Mouse (Mus musculus) bone marrow, adult 2 months (tissue): ENCODE results near the gene Gm10964. TPM values are rescaled to one million over a fixed set of nuclear protein-coding genes. Genes with fewer than 3 reads are reported as not detected.

Experiments
- H3K27ac ChIP-seq: fragments of 200-500 bp; 2 replicates; pipeline ENCODE4 v1.5.1; 2012; ENCODE audit warnings: low read depth, mild to moderate bottlenecking, control low read depth, inconsistent platforms, low read length; ENCODE audit not compliant: control insufficient read depth, poor library complexity, insufficient read depth
- H3K4me1 ChIP-seq: fragments of 200-500 bp; 2 replicates; pipeline ENCODE4 v1.6.1; 2011; ENCODE audit warnings: low read length; ENCODE audit not compliant: control insufficient read depth, insufficient read depth
- H3K4me3 ChIP-seq: fragments of 200-500 bp; replicated peaks from 2 replicates; pipeline ENCODE3; 2011; ENCODE audit warnings: mild to moderate bottlenecking, low read depth, low read length, control low read depth; ENCODE audit not compliant: control insufficient read depth
- CTCF ChIP-seq: fragments of 200-500 bp; IDR thresholded peaks from 2 replicates; pipeline ENCODE4 v1.5.1; 2011; ENCODE audit warnings: low read length, control low read depth; ENCODE audit not compliant: control insufficient read depth, insufficient read depth
- POLR2A ChIP-seq: fragments of 200-500 bp; IDR thresholded peaks from 2 replicates; pipeline ENCODE4 v1.6.1; 2011; ENCODE audit warnings: low read depth, mild to moderate bottlenecking, control low read depth, low read length, borderline replicate concordance; ENCODE audit not compliant: control insufficient read depth
- WGBS: fragments of 180-500 bp; shearing (Covaris S2); methylation state at CpG from one replicate; pipeline ENCODE4 v1.1.7; 2018; 5-methylcytosine and 5-hydroxymethylcytosine counted together
- polyA plus RNA-seq: library from polyadenylated mRNA; stranded (reverse); fragments of >200 nt; gene quantifications from 2 replicates; pipeline ENCODE4 v1.2.4, GENCODE M21; 2011; ENCODE audit warnings: low replicate concordance; ENCODE audit not compliant: missing spikeins, insufficient read depth, insufficient read length

Gm10964 gene
- polyA plus RNA-seq, 1 experiment: not detected

DNA sequence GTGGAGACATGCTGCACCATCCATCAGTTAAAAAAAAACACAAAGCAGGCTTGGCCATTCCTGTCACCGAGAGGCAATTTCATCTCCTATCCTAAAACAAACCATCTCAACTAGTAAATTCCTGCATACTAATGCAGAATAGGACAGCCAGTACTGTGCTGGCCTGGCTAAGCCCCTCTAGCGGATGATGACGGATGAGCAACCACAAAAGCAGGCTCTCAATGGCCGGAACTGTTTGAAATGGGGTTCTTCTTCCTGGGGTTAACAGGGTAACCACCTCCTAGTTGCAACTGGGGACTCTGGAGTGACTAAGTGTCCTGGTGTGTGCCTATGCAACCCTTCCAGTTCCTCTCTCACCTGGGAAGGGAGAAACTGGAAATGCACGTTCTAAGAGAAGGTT lies 1.2 kb downstream of the Gm10964 start:
- peaks cover 3% of the 10 kb centered on the region; the same call in 1 of the 2 replicates for H3K4me1 ChIP-seq
- TF ChIP-seq POLR2A (no peak), CTCF (no peak)
- no peak overlapping the region for H3K4me3 ChIP-seq
- WGBS: 53% methylated on average over 5 of the region's 5 CpGs
- no peak overlapping the region for H3K27ac ChIP-seq

DNA sequence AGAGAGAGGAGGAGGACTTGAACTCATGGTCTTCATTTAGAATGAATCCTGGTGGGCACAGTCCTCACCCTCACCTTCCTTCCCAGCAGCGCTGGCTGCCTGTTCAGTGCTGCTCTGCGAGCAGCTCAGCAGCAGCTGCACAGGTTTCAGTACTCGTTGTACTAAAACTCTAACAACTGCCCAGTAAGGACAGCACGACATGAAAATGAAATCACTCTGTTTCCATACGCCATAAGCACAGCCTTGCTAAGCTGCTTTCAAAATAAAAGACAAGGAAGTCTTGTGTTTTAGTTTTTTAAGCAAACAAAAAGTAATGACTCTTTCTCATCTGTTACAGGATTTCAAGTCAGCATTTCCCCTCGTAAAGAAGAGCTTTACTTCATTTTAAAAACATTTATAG lies 4.0 kb downstream of the Gm10964 start:
- 76% methylated on average over 6 of the region's 6 CpGs for WGBS
- no peak overlapping the region for H3K27ac ChIP-seq
- peaks cover 3% of the 10 kb centered on the region; the same call in 1 of the 2 replicates for H3K4me1 ChIP-seq
- no peak overlapping the region for H3K4me3 ChIP-seq
- TF ChIP-seq POLR2A: no peak
- no peak for TF ChIP-seq CTCF

DNA sequence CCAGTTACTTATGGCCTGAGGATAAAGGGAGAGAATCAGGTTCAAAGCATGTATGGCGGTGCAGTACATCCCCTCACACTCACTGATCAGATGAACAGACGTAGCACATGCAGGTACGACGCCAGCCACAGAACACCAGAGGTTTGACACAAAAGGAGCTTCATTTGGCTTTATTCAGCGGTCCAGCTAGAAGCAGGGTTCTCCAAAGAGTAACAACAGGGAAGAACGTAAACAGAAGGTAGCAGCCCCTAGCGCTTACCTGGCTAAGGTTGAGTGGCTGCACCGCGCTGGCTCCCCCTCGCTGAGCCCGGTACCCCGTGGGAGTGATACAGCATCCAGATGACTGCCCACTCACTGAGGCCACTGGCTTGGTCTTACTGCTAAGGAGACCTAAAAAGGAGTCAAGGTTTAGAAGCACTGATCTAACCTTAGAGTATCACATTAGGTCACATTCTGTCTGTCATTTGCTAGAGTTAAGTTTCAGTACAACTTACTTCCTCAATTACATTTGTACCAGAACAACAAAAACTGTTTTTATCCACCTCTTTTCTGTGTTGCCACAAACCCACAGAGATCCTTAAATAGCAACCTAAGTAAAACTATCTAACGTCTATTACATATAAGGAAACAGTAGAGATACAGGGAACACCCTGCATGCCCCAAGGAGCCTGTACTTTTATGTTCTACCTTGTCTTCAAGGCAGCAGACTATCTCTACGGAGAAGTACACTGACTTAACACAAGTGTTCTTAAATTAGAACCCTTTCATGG lies 6.0 kb downstream of the Gm10964 start:
- 72% methylated on average over 14 of the region's 14 CpGs for WGBS

DNA sequence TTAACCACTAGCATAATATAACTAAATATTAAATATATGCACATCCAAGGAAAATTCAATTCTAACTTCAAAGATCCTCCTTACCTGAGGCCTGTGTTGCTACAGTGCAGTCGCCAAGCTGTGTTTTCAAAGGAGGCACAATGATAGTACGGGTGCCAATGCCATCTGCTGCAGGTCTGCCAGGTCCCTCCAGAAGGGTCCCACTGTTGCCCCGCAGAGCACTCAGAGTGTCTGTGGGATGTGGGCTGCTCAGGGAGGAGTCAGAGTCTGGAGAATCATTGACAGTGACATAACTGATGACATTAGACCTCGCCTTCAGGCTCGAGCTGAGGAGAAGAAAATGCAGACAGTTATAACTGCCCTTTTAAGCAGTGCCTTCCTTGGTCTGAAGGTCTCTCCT lies 7.5 kb downstream of the Gm10964 start:
- Histone ChIP-seq H3K4me3 (no peak overlapping the region), H3K27ac (no peak overlapping the region), H3K4me1 (peaks cover 3% of the 10 kb centered on the region; the same call in 1 of the 2 replicates)
- 82% methylated on average over 5 of the region's 5 CpGs for WGBS
- TF ChIP-seq CTCF (no peak), POLR2A (no peak)

More for the DNA sequence above, 6.0 kb downstream of the Gm10964 start:
- TF ChIP-seq POLR2A (no peak), CTCF (no peak)
- Histone ChIP-seq H3K27ac (peak overlapping the region; percentile 80), H3K4me1 (peaks cover 3% of the 10 kb centered on the region; the same call in 1 of the 2 replicates), H3K4me3 (no peak overlapping the region)

DNA sequence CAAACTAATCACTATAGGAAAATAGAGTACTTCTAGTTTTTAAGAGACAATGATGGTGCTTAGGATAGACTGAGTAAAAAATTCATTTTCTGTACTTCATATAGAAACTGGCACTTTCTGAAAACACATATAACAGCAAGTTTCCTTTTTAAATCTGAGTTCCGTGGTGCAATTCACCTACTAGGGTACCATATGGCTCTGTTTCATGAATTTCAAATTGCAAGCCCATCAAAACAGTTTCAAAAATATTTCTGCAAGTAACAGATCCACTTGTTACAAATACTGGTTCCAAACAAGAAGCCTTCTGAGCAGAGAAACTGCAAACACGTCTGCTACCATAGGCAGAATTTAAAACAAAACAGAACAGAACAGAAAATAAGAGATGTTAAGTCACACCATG lies 12.4 kb downstream of the Gm10964 start:
- H3K4me1 ChIP-seq: no peaks in the 10 kb centered on the region
- no peak overlapping the region for H3K27ac ChIP-seq
- no peak overlapping the region for H3K4me3 ChIP-seq
- no peak for TF ChIP-seq POLR2A
- TF ChIP-seq CTCF: no peak
- 95% methylated on average over 2 of the region's 2 CpGs for WGBS

DNA sequence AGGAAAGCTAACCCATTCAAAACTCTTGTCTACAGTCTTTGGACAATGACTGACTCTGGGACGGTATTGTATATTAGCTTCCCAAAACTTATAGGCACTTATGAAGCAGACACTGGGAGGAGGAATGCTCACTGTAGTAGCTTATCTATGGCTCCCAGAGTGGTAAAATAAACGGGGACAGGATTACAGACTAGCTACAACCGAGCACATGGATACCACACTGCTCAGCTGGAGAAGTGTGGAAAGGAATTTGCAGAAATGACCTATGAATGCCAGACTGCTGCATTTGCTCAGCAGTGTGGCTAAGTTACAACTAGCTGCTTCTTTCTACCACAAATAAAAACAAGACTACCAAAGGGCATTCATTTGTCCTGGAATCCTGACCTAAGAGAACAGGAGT lies 16.2 kb downstream of the Gm10964 start:
- 72% methylated on average over 3 of the region's 3 CpGs for WGBS
- Histone ChIP-seq H3K4me3 (no peak overlapping the region), H3K27ac (no peak overlapping the region), H3K4me1 (no peaks in the 10 kb centered on the region)
- TF ChIP-seq CTCF (no peak), POLR2A (no peak)

DNA sequence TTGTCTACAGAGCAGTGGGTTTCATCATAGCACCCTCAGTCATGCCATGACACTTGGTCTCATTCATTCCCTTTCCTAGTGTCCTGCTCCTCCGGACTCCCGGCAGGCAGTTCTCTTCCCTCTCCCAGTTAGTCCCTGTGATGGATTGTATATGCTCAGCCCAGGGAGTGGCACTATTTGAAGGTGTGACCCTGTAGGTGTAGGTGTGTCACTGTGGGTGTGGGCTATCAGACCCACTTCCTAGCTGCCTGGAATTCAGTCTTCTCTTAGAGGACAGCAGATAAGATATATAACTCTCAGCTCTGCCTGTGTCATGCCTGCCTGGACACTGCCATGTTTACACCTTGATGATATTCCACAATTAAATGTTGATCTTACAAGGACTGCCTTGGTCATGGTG lies 17.8 kb downstream of the Gm10964 start:
- Histone ChIP-seq H3K4me3 (no peak overlapping the region), H3K4me1 (no peaks in the 10 kb centered on the region), H3K27ac (no peak overlapping the region)
- WGBS: 96% methylated on average over 2 of the region's 2 CpGs
- no peak for TF ChIP-seq POLR2A
- TF ChIP-seq CTCF: no peak

DNA sequence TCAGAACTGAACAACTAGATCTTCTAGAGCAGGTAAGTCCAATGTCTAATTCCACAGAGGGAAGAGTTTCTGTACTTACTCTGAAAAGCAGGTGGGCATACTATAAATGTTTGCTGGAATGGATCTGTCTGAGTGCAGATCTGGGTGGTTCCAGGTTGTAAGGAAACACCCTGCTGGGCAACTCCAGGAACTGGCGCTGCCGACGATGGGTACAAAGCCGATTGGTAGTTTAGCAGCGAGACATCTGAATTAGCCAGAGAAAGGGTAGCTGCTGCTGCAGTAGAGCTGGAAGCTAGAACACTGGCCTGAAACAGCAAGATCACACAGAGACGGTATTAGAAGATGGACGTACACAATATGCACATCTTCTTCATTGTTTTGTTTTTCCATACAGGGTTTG lies 19.3 kb downstream of the Gm10964 start:
- no peak overlapping the region for H3K4me3 ChIP-seq
- 91% methylated on average over 7 of the region's 7 CpGs for WGBS
- TF ChIP-seq POLR2A (no peak), CTCF (no peak)
- no peaks in the 10 kb centered on the region for H3K4me1 ChIP-seq
- no peak overlapping the region for H3K27ac ChIP-seq

DNA sequence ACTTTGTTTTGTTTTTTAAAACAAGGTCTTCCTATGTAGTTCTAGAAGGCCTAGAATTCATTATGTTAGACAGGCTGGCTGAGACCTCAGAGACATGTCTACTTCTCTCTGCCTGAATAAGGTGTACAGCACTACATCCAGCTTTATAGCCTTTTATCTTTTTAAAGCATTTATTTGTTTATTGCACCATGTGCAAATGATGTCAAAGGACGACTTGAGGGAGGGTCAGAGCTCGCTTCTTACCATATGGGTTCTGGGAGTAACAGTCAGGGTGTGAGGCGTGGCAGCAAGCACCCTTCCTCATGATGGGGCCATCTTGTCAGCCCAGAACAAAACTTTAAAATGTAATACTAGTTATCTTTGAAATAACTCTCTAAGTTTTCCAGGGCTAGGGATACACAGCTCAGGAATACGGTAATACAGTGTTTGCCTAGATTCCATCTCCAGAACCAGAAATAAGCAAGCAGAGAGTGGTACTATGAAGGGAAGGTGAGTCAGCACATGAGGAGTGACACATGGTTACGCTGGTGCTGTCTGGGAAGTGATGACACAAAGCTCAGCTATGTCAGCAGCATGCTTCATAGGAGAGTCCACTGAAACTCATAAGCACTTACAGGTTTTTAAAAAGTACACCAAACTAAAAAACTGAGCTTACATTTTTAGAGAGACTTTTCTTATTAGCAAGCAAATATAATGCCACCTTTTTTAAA lies 20.2 kb downstream of the Gm10964 start:
- Histone ChIP-seq H3K27ac (no peak overlapping the region), H3K4me3 (no peak overlapping the region), H3K4me1 (no peaks in the 10 kb centered on the region)
- WGBS: 83% methylated on average over 5 of the region's 5 CpGs
- no peak for TF ChIP-seq CTCF
- no peak for TF ChIP-seq POLR2A
